ENCODE assay signal across 15 mouse cellular contexts in the genomic region with DNA sequence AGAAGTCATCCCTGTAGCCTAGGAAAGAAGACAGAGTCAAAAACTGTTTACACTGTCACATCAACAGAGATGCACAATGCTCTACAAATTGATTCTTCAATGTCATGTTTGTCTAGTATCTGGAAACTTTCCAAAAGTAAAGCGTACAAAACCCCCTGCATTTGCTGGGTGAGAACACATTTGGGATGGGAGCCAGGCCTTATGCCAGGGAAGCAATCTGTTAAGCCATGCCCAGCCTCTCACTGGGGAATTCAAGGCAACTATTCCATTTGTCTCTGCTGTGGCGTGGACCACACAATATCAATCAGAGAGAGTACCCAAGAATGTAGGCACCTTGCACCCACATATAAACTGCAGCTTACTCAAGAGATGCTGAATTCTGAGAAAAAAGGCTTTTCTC. TPM values are rescaled to one million over a fixed set of nuclear protein-coding genes. Genes with fewer than 3 reads are reported as not detected.
DNase-seq lines count a peak whose midpoint lies in the region; ATAC-seq and TF ChIP-seq lines count a peak whose summit lies in the region.
"Had no signal": no experiment of that assay in that cellular context is flagged by ENCODE, and none has a peak within 500 bp of the region (broad histone marks: within the 10 kb centered on the region; RNA-seq: fewer than 3 reads in every experiment).

No protein-coding gene starts in this region.

- no peak for TF ChIP-seq EP300 in liver, postnatal 0 days (IDR thresholded peaks at IDR 0.05; ENCODE audit: low read depth)

- ATAC-seq in liver, postnatal 0 days: no peak

- H3K4me2 ChIP-seq in liver, postnatal 0 days (ENCODE audit: low read depth, low read length): no peak overlapping the region
- H3K4me2 ChIP-seq: heart, embryonic 13.5 days; hindbrain, embryonic 12.5 days; limb, embryonic 15.5 days had no signal

- TF ChIP-seq POLR2A in brain, embryonic 14.5 days (IDR thresholded peaks at IDR 0.05; ENCODE audit: borderline replicate concordance, extremely low read depth, insufficient read depth, insufficient read length, poor library complexity, severe bottlenecking): no peak

- no peaks in the 10 kb centered on the region for H3K4me1 ChIP-seq in liver, postnatal 0 days (ENCODE audit: insufficient read depth)
- H3K4me1 ChIP-seq: hindbrain, embryonic 12.5 days; limb, embryonic 15.5 days had no signal

- no peak overlapping the region for H3K4me3 ChIP-seq in left cerebral cortex, adult 2 months
- no peak overlapping the region for H3K4me3 ChIP-seq in liver, postnatal 0 days (ENCODE audit: low read depth, low read length)
- H3K4me3 ChIP-seq: heart, embryonic 13.5 days; hindbrain, embryonic 12.5 days; limb, embryonic 15.5 days had no signal

- H3K27me3 ChIP-seq in liver, postnatal 0 days (ENCODE audit: insufficient read depth, low read length): no peaks in the 10 kb centered on the region
- H3K27me3 ChIP-seq: heart, embryonic 13.5 days; hindbrain, embryonic 12.5 days; limb, embryonic 15.5 days had no signal

- WGBS in liver, postnatal 0 days (ENCODE audit: insufficient replicate concordance): 78% methylated on average over 2 of the region's 2 CpGs

- intact Hi-C loops in left cerebral cortex, adult 2 months (cut with DNase I): no loop called here

- no peak for DNase-seq in left cerebral cortex, adult 2 months (ENCODE audit: extremely low spot score in 1 of 2, low spot score in 2 of 2)
- no peak for DNase-seq in left cerebral cortex, adult 11 months (ENCODE audit: low spot score)
- DNase-seq in brain, embryonic 14.5 days (ENCODE audit: low read depth): peak; percentile 91
- peak; percentile 91 for DNase-seq in cerebellum, postnatal 10 days
- peak; percentile 88 for DNase-seq in layer of hippocampus, adult 9-11 months
- DNase-seq in embryo, embryonic 11 days: no peak
- no peak for DNase-seq in liver, postnatal 0 days
- DNase-seq: gastrocnemius, postnatal 10 days; kidney, adult 2 months; kidney, postnatal 4 days; lung, postnatal 10 days; thymus, postnatal 36 days had no signal

- peaks cover 94% of the 10 kb centered on the region for H3K36me3 ChIP-seq in liver, postnatal 0 days (replicated peaks; ENCODE audit: insufficient read depth, low read length)

- H3K27ac ChIP-seq in left cerebral cortex, adult 2 months: peak overlapping the region; percentile 48; the same call in 1 of the 2 replicates
- H3K27ac ChIP-seq in liver, postnatal 0 days (ENCODE audit: low read depth): no peak overlapping the region
- H3K27ac ChIP-seq: heart, embryonic 13.5 days; hindbrain, embryonic 12.5 days; limb, embryonic 15.5 days had no signal

- no peak overlapping the region for H3K9ac ChIP-seq in liver, postnatal 0 days (replicated peaks)
- H3K9ac ChIP-seq: heart, embryonic 13.5 days; hindbrain, embryonic 12.5 days; limb, embryonic 15.5 days had no signal

- no peaks in the 10 kb centered on the region for H3K9me3 ChIP-seq in liver, postnatal 0 days (ENCODE audit: low read length)
- H3K9me3 ChIP-seq: heart, embryonic 13.5 days; hindbrain, embryonic 12.5 days; limb, embryonic 15.5 days had no signal

- no peak for TF ChIP-seq CTCF in left cerebral cortex, adult 2 months (IDR thresholded peaks at IDR 0.05)
- TF ChIP-seq CTCF in brain, embryonic 14.5 days (IDR thresholded peaks at IDR 0.05; ENCODE audit: borderline replicate concordance, extremely low read depth, insufficient read depth, insufficient read length): no peak
- TF ChIP-seq CTCF in liver, postnatal 0 days (IDR thresholded peaks at IDR 0.05; ENCODE audit: low read depth): no peak

RNA-seq across cellular contexts. Expression of a gene that starts 7.2 kb away (rescaled TPM):
- total RNA-seq in left cerebral cortex, adult 2 months (2021): 1 to 10 TPM; 3.4 to 3.9 TPM
- polyA plus RNA-seq in brain, embryonic 14.5 days (2012; rRNA removed): 5.9 and 6.4 TPM in 2 replicates
- 2.4 TPM in 2 replicates for polyA plus RNA-seq in liver, postnatal 0 days (2015; fragmentation: Nextera tagmentation; extraction: Ambion mirVana)

RNA-seq across cellular contexts. Expression of a gene that starts 17.2 kb away (rescaled TPM):
- 100 to 1,000 TPM; 319 to 322 TPM for total RNA-seq in left cerebral cortex, adult 2 months (2021)
- 313 and 339 TPM in 2 replicates for polyA plus RNA-seq in brain, embryonic 14.5 days (2012; rRNA removed)
- polyA plus RNA-seq in liver, postnatal 0 days (2015; fragmentation: Nextera tagmentation; extraction: Ambion mirVana): 124 and 132 TPM in 2 replicates

RNA-seq across cellular contexts. Expression of a gene that starts 40.9 kb away (rescaled TPM):
- total RNA-seq in left cerebral cortex, adult 2 months (2021): 10 to 100 TPM; 60.0 to 64.2 TPM
- 192 and 242 TPM in 2 replicates for polyA plus RNA-seq in brain, embryonic 14.5 days (2012; rRNA removed)
- polyA plus RNA-seq in liver, postnatal 0 days (2015; fragmentation: Nextera tagmentation; extraction: Ambion mirVana): 75.4 and 81.4 TPM in 2 replicates

Comparison
In these comparisons a context has a peak if more than half of its experiments do, and no peak if none do; other contexts are left out.
1. DNase-seq: peak in brain, embryonic 14.5 days (single experiment), cerebellum, postnatal 10 days (2 of 2) and layer of hippocampus, adult 9-11 months (single experiment); none in left cerebral cortex, adult 2 months (0 of 2), left cerebral cortex, adult 11 months (single experiment), embryo, embryonic 11 days (single experiment) and liver, postnatal 0 days (single experiment).